Mouse (Mus musculus): ENCODE results near the gene Zbtb7b.

- TF ChIP-seq POLR2A (IDR thresholded peaks at IDR 0.05; ENCODE audit: low read depth, low read length), result no peak
- TF ChIP-seq CTCF (IDR thresholded peaks at IDR 0.05; ENCODE audit: borderline replicate concordance, insufficient read depth, low read length), result no peak
Measured at GRCm38 (mm10) chr3:89341794-89342193, 52.8 kb downstream of the Zbtb7b start.

All from embryonic fibroblast, embryonic 13.5 days (primary cell).